Mouse (Mus musculus): Measurements from ENCODE around the gene Sgms2. TPM values are rescaled to one million over a fixed set of nuclear protein-coding genes. Genes with fewer than 3 reads are reported as not detected.

Sgms2 gene
- total and polyA plus RNA-seq, 2 experiments from 2014 or later: 1.1 to 1.3 TPM

DNA sequence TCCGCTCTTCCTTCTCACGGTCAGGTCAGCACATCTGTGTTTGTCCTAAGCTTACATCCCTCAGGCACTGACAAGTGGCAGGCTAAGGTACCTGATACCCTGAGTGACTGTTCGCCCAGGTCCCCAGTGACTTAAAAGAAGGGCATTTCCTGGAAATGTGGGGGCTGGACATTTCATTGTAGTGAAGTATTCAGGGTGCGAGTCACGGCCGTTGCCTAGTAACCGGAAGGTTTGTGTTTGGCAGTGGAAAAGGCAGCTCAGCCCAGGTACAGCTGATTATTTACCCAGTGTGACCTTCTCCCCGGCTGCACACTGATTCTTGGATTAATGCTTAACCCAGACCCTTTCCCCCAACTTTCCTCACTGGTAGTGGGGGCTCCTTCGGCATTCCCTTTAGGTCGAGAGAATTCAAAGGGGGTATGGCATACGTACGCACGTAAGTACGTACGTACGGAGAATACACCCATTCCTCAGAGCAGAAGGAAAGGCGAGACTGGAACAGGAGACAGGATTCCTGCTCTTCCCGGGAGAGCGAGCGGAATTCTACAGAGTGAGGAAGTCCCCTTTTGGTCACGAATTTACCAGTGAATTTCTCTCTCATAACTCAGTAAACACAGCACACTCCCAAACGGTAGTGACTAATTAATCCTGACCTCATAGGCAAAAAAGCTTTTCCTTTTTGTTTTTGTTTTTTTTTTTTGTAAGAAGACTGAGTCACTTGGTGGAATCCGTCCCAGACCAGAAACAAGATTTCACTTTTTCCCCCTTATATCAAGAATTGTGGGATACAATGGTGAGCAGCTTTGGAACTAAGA is 126.4 kb downstream of the Sgms2 start:
- Histone ChIP-seq H3K4me2 (ENCODE audit: low read depth, low read length) (peak overlapping the region; percentile 33), H3K9ac (replicated peaks; ENCODE audit: low read depth, low read length) (no peak overlapping the region), H3K4me3 (ENCODE audit: low read depth, low read length) (no peak overlapping the region; the same call in 1 of the 2 replicates), H3K36me3 (replicated peaks; ENCODE audit: control insufficient read depth, insufficient read depth, low read length) (no peaks in the 10 kb centered on the region), H3K27ac (ENCODE audit: low read depth) (no peak overlapping the region), H3K9me3 (replicated peaks; ENCODE audit: control insufficient read depth, low read length) (no peaks in the 10 kb centered on the region), H3K4me1 (ENCODE audit: control insufficient read depth, insufficient read depth) (no peaks in the 10 kb centered on the region), H3K27me3 (ENCODE audit: control insufficient read depth, insufficient read depth, low read length) (no peaks in the 10 kb centered on the region)
- TF ChIP-seq EP300 (IDR thresholded peaks at IDR 0.05; ENCODE audit: low read depth) (no peak), CTCF (IDR thresholded peaks at IDR 0.05; ENCODE audit: low read depth) (no peak)
- ATAC-seq (ENCODE audit: insufficient read depth, low read depth): peak; percentile 39
- whole genome bisulfite sequencing: 51% methylated on average over 23 of the region's 23 CpGs
- DNase-seq (ENCODE audit: low spot score): peak; percentile 14

DNA sequence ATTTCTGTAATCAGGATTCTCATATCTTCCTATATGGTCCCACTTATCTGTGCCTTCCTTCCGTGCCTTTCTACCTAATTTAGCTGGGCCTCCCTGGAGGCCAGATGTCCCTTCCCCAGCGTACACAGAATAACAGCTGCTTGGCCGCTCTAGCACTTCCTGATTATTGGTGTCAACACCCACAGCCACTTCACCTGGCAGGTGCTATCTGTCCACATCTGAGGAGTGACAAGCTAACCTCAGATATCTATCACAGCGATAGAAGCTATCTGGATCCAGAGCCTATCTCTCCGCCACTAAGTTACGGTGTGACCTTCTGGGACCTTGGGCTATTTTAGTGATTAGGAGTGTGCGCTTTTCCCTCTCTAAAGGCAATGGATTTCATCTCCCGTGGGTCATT is 127.0 kb downstream of the Sgms2 start:
- Histone ChIP-seq H3K4me1 (ENCODE audit: control insufficient read depth, insufficient read depth) (no peaks in the 10 kb centered on the region), H3K4me3 (ENCODE audit: low read depth, low read length) (no peak overlapping the region), H3K27ac (ENCODE audit: low read depth) (no peak overlapping the region), H3K9ac (replicated peaks; ENCODE audit: low read depth, low read length) (no peak overlapping the region), H3K36me3 (replicated peaks; ENCODE audit: control insufficient read depth, insufficient read depth, low read length) (no peaks in the 10 kb centered on the region), H3K9me3 (replicated peaks; ENCODE audit: control insufficient read depth, low read length) (no peaks in the 10 kb centered on the region), H3K27me3 (ENCODE audit: control insufficient read depth, insufficient read depth, low read length) (no peaks in the 10 kb centered on the region), H3K4me2 (ENCODE audit: low read depth, low read length) (0 out of 2 replicates have a peak overlapping the region, but pooled peaks have one; percentile 33)
- TF ChIP-seq CTCF (IDR thresholded peaks at IDR 0.05; ENCODE audit: low read depth) (no peak), EP300 (IDR thresholded peaks at IDR 0.05; ENCODE audit: low read depth) (no peak)
- DNase-seq (ENCODE audit: low spot score) (no peak), ATAC-seq (ENCODE audit: insufficient read depth, low read depth) (no peak)
- WGBS: 21% methylated on average over 8 of the region's 8 CpGs

DNA sequence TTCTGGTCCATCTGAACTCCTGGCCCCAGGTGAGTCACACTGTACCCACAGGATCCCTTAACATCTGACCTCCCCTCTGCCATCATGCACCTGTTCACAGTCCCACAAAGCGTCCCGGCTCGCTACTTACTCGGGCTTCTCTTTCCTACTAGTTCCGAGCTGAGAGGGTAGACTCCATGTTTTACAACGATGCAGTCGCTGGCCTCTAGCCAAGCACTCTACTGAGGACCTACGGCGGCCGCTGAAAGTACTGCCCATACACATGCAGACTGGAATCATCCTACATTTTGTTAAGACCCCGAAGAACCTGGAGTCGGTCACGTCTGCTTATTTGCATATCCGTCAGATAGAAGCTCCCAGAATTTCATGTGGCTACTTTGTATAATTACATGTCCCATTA is 127.6 kb downstream of the Sgms2 start:
- H3K9me3 ChIP-seq (replicated peaks; ENCODE audit: control insufficient read depth, low read length): no peaks in the 10 kb centered on the region
- no peaks in the 10 kb centered on the region for H3K4me1 ChIP-seq (ENCODE audit: control insufficient read depth, insufficient read depth)
- H3K27me3 ChIP-seq (ENCODE audit: control insufficient read depth, insufficient read depth, low read length): no peaks in the 10 kb centered on the region
- no peaks in the 10 kb centered on the region for H3K36me3 ChIP-seq (replicated peaks; ENCODE audit: control insufficient read depth, insufficient read depth, low read length)
- no peak for DNase-seq (ENCODE audit: low spot score)
- H3K4me2 ChIP-seq (ENCODE audit: low read depth, low read length): no peak overlapping the region
- no peak overlapping the region for H3K27ac ChIP-seq (ENCODE audit: low read depth)
- no peak overlapping the region for H3K9ac ChIP-seq (replicated peaks; ENCODE audit: low read depth, low read length)
- 74% methylated on average over 14 of the region's 14 CpGs for WGBS
- TF ChIP-seq EP300 (IDR thresholded peaks at IDR 0.05; ENCODE audit: low read depth): no peak
- no peak for TF ChIP-seq CTCF (IDR thresholded peaks at IDR 0.05; ENCODE audit: low read depth)
- ATAC-seq (ENCODE audit: insufficient read depth, low read depth): no peak
- H3K4me3 ChIP-seq (ENCODE audit: low read depth, low read length): no peak overlapping the region

DNA sequence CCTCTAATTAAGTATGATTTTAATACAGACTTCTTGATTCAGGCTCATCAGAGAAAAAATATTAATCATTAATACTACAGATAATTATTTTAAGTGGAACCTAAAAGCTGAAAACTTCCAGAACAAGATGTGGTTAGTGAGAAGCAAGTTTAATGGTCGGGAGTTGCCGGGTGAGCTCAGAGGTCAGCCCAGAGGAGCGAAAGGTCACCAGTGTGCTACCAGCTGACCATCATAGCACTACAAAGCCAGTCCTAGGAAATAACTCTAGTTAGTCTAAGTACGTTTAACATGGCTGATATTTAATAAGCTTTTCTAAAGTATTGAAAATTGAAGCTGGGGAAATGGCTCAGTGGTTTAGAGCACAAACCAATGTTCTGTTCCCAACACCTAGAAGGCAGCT is 129.3 kb downstream of the Sgms2 start:
- Histone ChIP-seq H3K27me3 (ENCODE audit: control insufficient read depth, insufficient read depth, low read length) (no peaks in the 10 kb centered on the region), H3K4me3 (ENCODE audit: low read depth, low read length) (no peak overlapping the region), H3K9ac (replicated peaks; ENCODE audit: low read depth, low read length) (no peak overlapping the region), H3K4me2 (ENCODE audit: low read depth, low read length) (no peak overlapping the region), H3K4me1 (ENCODE audit: control insufficient read depth, insufficient read depth) (no peaks in the 10 kb centered on the region), H3K9me3 (replicated peaks; ENCODE audit: control insufficient read depth, low read length) (no peaks in the 10 kb centered on the region), H3K27ac (ENCODE audit: low read depth) (no peak overlapping the region), H3K36me3 (replicated peaks; ENCODE audit: control insufficient read depth, insufficient read depth, low read length) (no peaks in the 10 kb centered on the region)
- TF ChIP-seq CTCF (IDR thresholded peaks at IDR 0.05; ENCODE audit: low read depth): no peak
- DNase-seq (ENCODE audit: low spot score) (no peak), ATAC-seq (ENCODE audit: insufficient read depth, low read depth) (no peak)
- 86% methylated on average over 4 of the region's 4 CpGs for WGBS

DNA sequence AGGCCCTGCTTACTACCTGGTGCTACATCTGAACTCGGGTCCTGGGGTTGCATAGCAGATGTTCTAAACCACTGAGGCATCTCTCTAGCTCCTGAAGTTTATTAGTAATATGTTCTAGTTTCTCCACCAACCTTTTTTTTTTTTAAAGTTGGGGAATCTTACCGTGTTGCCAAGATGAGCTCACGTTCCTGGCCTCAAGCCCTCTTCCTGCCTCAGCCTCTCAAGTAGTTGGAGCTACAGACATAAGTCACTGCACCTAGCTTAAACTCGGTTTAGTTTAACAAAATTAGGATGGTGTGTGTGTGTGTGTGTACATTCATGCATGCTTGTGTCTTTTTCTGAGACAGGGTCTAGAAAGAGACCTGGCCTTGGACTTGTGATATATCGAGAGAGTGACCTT is 132.2 kb downstream of the Sgms2 start:
- no peak for ATAC-seq (ENCODE audit: insufficient read depth, low read depth)
- no peaks in the 10 kb centered on the region for H3K9me3 ChIP-seq (replicated peaks; ENCODE audit: control insufficient read depth, low read length)
- no peaks in the 10 kb centered on the region for H3K27me3 ChIP-seq (ENCODE audit: control insufficient read depth, insufficient read depth, low read length)
- no peak overlapping the region for H3K27ac ChIP-seq (ENCODE audit: low read depth)
- TF ChIP-seq CTCF (IDR thresholded peaks at IDR 0.05; ENCODE audit: low read depth): no peak
- TF ChIP-seq EP300 (IDR thresholded peaks at IDR 0.05; ENCODE audit: low read depth): no peak
- H3K36me3 ChIP-seq (replicated peaks; ENCODE audit: control insufficient read depth, insufficient read depth, low read length): no peaks in the 10 kb centered on the region
- H3K4me2 ChIP-seq (ENCODE audit: low read depth, low read length): no peak overlapping the region
- H3K4me3 ChIP-seq (ENCODE audit: low read depth, low read length): no peak overlapping the region
- DNase-seq (ENCODE audit: low spot score): no peak
- H3K9ac ChIP-seq (replicated peaks; ENCODE audit: low read depth, low read length): no peak overlapping the region
- 73% methylated on average over 5 of the region's 5 CpGs for WGBS
- H3K4me1 ChIP-seq (ENCODE audit: control insufficient read depth, insufficient read depth): no peaks in the 10 kb centered on the region

DNA sequence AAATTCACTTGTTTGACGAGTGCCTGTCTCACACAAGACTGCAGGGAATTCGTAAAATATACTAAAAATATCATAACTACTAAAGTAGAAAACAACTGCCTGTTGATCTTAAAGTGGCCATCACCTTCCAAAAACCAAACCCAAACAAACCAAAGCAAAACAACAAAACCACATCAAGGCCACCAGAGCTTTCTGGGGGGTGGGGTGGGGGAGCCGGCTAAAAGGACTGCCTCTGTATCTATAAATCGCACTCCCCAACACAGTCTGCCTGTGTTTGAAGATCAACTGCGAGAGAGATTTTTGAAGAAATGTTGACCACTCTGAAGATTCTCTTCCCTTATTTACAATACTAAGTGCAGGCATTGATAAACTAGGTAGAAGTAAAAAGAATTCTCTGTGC is 133.0 kb downstream of the Sgms2 start:
- Histone ChIP-seq H3K4me3 (ENCODE audit: low read depth, low read length) (no peak overlapping the region), H3K4me2 (ENCODE audit: low read depth, low read length) (no peak overlapping the region), H3K9ac (replicated peaks; ENCODE audit: low read depth, low read length) (no peak overlapping the region), H3K36me3 (replicated peaks; ENCODE audit: control insufficient read depth, insufficient read depth, low read length) (no peaks in the 10 kb centered on the region), H3K27ac (ENCODE audit: low read depth) (no peak overlapping the region), H3K4me1 (ENCODE audit: control insufficient read depth, insufficient read depth) (no peaks in the 10 kb centered on the region), H3K27me3 (ENCODE audit: control insufficient read depth, insufficient read depth, low read length) (no peaks in the 10 kb centered on the region), H3K9me3 (replicated peaks; ENCODE audit: control insufficient read depth, low read length) (no peaks in the 10 kb centered on the region)
- ATAC-seq (ENCODE audit: insufficient read depth, low read depth) (no peak), DNase-seq (ENCODE audit: low spot score) (no peak)
- TF ChIP-seq EP300 (IDR thresholded peaks at IDR 0.05; ENCODE audit: low read depth): no peak
- TF ChIP-seq CTCF (IDR thresholded peaks at IDR 0.05; ENCODE audit: low read depth): no peak
- WGBS: 75% methylated on average over 5 of the region's 5 CpGs

All from heart, postnatal 0 days (tissue).